Mouse (Mus musculus) gastrocnemius, postnatal 10 days (tissue): Measurements from ENCODE around the gene Krt42. TPM values are rescaled to one million over a fixed set of nuclear protein-coding genes. Genes with fewer than 3 reads are reported as not detected.

Experiments used
- total RNA-seq, 2 experiments: library from RNA; stranded (reverse); gene quantifications; 2 replicates each; pipeline ENCODE4 v1.2.3; 2021

Gene Krt42
- total RNA-seq, 2 experiments from 2014 or later, result not detected

Other genes with a start within 250 kb of the Krt42 start
- gene Krt33b, start 240.0 kb downstream of the Krt42 start, total RNA-seq, result under 1 TPM; 0.38 to 0.45 TPM
- not detected for gene Krt34, start 228.3 kb downstream of the Krt42 start, total RNA-seq
- gene Krt31, start 219.3 kb downstream of the Krt42 start, total RNA-seq, result not detected
- not detected for gene Krt32, start 181.6 kb downstream of the Krt42 start, total RNA-seq
- not detected for gene Krt35, start 173.6 kb downstream of the Krt42 start, total RNA-seq
- not detected for gene Krt36, start 164.2 kb downstream of the Krt42 start, total RNA-seq
- gene Krt13, start 148.3 kb downstream of the Krt42 start, total RNA-seq, result not detected
- gene Krt15, start 133.9 kb downstream of the Krt42 start, total RNA-seq, result not detected
- 1 to 10 TPM in 1 of 2 experiments, under 1 TPM in 1; 0.45 to 1.4 TPM for gene Krt19, start 121.2 kb downstream of the Krt42 start, total RNA-seq
- not detected for gene Krt9, start 76.6 kb downstream of the Krt42 start, total RNA-seq
- gene Krt14, start 62.3 kb downstream of the Krt42 start, total RNA-seq, result not detected
- not detected for gene Krt16, start 21.0 kb downstream of the Krt42 start, total RNA-seq
- gene Krt17, start 8.8 kb downstream of the Krt42 start, total RNA-seq, result under 1 TPM in 1 of 2 experiments, not detected in 1; 0.14 TPM
- gene Eif1, start 50.0 kb upstream of the Krt42 start, total RNA-seq, result 100 to 1,000 TPM; 838 to 840 TPM
- gene Gast, start 64.5 kb upstream of the Krt42 start, total RNA-seq, result not detected
- gene Hap1, start 86.3 kb upstream of the Krt42 start, total RNA-seq, result 1 to 10 TPM in 1 of 2 experiments, under 1 TPM in 1; 0.73 to 1.3 TPM
- 10 to 100 TPM; 81.4 to 90.0 TPM for gene Jup, start 127.9 kb upstream of the Krt42 start, total RNA-seq
- 10 to 100 TPM; 15.4 to 22.8 TPM for gene P3h4, start 145.0 kb upstream of the Krt42 start, total RNA-seq
- 10 to 100 TPM; 46.6 to 65.6 TPM for gene Fkbp10, start 145.8 kb upstream of the Krt42 start, total RNA-seq
- gene Nt5c3b, start 171.9 kb upstream of the Krt42 start, total RNA-seq, result 10 to 100 TPM; 19.3 to 24.4 TPM
- gene Klhl10, start 172.0 kb upstream of the Krt42 start, total RNA-seq, result under 1 TPM; 0.38 to 0.63 TPM
- 10 to 100 TPM in 1 of 2 experiments, 1 to 10 TPM in 1; 8.0 to 12.9 TPM for gene Klhl11, start 202.9 kb upstream of the Krt42 start, total RNA-seq